Mouse (Mus musculus): Measurements from ENCODE around the gene Traf6.
"Not testable (repeated sequence)": the region's sequence is repeated elsewhere in the genome, so short reads cannot be mapped to it uniquely, and the experiment has no call there.

Gene Traf6

GRCm38 (mm10) chr2:101693577-101694215 lies 15.5 kb downstream of the Traf6 start:
- in situ Hi-C loops (cut with MboI): no loop called here

- in situ Hi-C loops (cut with MboI): no loop called here
These were observed 17.4 kb downstream of the Traf6 start for GRCm38 (mm10) chr2:101695584-101695983.

- in situ Hi-C loops (cut with MboI): no loop called here
These were observed 21.1 kb downstream of the Traf6 start for GRCm38 (mm10) chr2:101699284-101699683.

GRCm38 (mm10) chr2:101705941-101706485 lies 27.8 kb downstream of the Traf6 start:
- in situ Hi-C loops (cut with MboI): no loop called here

- in situ Hi-C loops (cut with MboI): loop anchor here (10.0 kb wide), 1 partner anchor 113 kb away; no protein-coding TSS in a partner anchor
These were observed 33.4 kb downstream of the Traf6 start for GRCm38 (mm10) chr2:101711608-101712007.

GRCm38 (mm10) chr2:101715650-101716323 lies 37.6 kb downstream of the Traf6 start:
- in situ Hi-C loops (cut with MboI): loop anchor here (10.0 kb wide), 1 partner anchor 109 kb away; no protein-coding TSS in a partner anchor

- in situ Hi-C loops (cut with MboI): loop anchor here (10.0 kb wide), 1 partner anchor 108 kb away; no protein-coding TSS in a partner anchor
These were observed 38.9 kb downstream of the Traf6 start for GRCm38 (mm10) chr2:101717162-101717561.

- in situ Hi-C loops (cut with MboI): no loop called here
These were observed 43.6 kb downstream of the Traf6 start for GRCm38 (mm10) chr2:101721835-101722234.

GRCm38 (mm10) chr2:101722370-101723332 lies 44.4 kb downstream of the Traf6 start:
- in situ Hi-C loops (cut with MboI): no loop called here

GRCm38 (mm10) chr2:101723333-101723881 lies 45.2 kb downstream of the Traf6 start:
- in situ Hi-C loops (cut with MboI): no loop called here

GRCm38 (mm10) chr2:101727787-101728186 lies 49.6 kb downstream of the Traf6 start:
- in situ Hi-C loops (cut with MboI): no loop called here

- in situ Hi-C loops (cut with MboI): no loop called here
These were observed 51.2 kb downstream of the Traf6 start for GRCm38 (mm10) chr2:101729472-101729871.

- in situ Hi-C loops (cut with MboI): no loop called here
These were observed 52.7 kb downstream of the Traf6 start for GRCm38 (mm10) chr2:101730972-101731371.

GRCm38 (mm10) chr2:101732777-101733210 lies 54.6 kb downstream of the Traf6 start:
- in situ Hi-C loops (cut with MboI): no loop called here

- in situ Hi-C loops (cut with MboI): no loop called here
These were observed 55.3 kb downstream of the Traf6 start for GRCm38 (mm10) chr2:101733564-101733963.

- in situ Hi-C loops (cut with MboI): no loop called here
These were observed 61.7 kb downstream of the Traf6 start for GRCm38 (mm10) chr2:101739914-101740313.

- in situ Hi-C loops (cut with MboI): no loop called here
These were observed 63.4 kb downstream of the Traf6 start for GRCm38 (mm10) chr2:101741653-101742052.

- in situ Hi-C loops (cut with MboI): no loop called here
These were observed 64.0 kb downstream of the Traf6 start for GRCm38 (mm10) chr2:101742072-101742860.

- in situ Hi-C loops (cut with MboI): not testable (repeated sequence)
These were observed 67.4 kb downstream of the Traf6 start for GRCm38 (mm10) chr2:101745656-101746055.

- in situ Hi-C loops (cut with MboI): no loop called here
These were observed 68.3 kb downstream of the Traf6 start for GRCm38 (mm10) chr2:101746537-101746936.

Measured in mature B cell (primary cell).